Mouse (Mus musculus) heart, postnatal 0 days (tissue): ENCODE measurements around the gene Gnb2.

Experiments used
- CTCF ChIP-seq: IDR thresholded peaks from 2 replicates; pipeline ENCODE4 v1.5.1; 2016; ENCODE audit warnings: antibody characterized with exemption, control low read depth, low read depth
- EP300 ChIP-seq: IDR thresholded peaks from 2 replicates; pipeline ENCODE4 v1.6.1; 2016; ENCODE audit warnings: antibody characterized with exemption, low read depth

GRCm38 (mm10) chr5:137553898-137554297, 20.6 kb upstream of the Gnb2 start:
- no peak for TF ChIP-seq CTCF
- no peak for TF ChIP-seq EP300
